Mouse (Mus musculus): ENCODE measurements at regions not wholly inside any gene's neighbourhood (a gene's known extent, or its start where the extent isn't known, plus 50 kb on each side); places are given as distances from the start of the nearest gene placed in this dataset.

DNA sequence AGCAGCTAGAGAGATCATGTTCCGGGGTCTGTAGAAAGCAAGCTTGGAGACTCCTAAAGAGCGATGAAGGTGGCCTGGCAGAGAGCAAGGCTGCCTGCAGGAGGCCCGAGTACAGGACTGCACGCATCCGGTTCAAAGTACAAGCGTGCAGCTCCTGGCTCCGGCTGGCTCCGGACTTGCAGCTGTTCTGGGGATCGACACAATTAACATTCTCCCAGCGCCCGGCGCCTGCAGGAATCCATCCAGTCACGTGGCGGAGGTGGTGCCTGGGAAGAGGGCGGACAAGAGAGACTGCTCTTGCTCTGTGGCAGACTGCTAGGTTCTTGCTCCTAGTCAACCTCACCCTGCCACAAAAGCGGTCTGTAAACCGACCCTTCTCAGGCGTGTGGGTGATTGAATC, 86.9 kb downstream of the Bdh1 start:
- H3K27ac ChIP-seq (replicated peaks): peak overlapping the region; percentile 89
- peak; percentile 84 for ATAC-seq (ENCODE audit: insufficient number of reproducible peaks, low FRiP score, low TSS enrichment, low read depth)
- H3K4me2 ChIP-seq (replicated peaks): peak overlapping the region; percentile 46
- no peaks in the 10 kb centered on the region for H3K9me3 ChIP-seq (replicated peaks)
- H3K4me3 ChIP-seq (replicated peaks): peak overlapping the region; percentile 26
- 3% methylated on average over 18 of the region's 18 CpGs for WGBS
- no peaks in the 10 kb centered on the region for H3K36me3 ChIP-seq
- peaks cover 38% of the 10 kb centered on the region for H3K4me1 ChIP-seq
- no peak overlapping the region for H3K9ac ChIP-seq
- H3K27me3 ChIP-seq: no peaks in the 10 kb centered on the region

DNA sequence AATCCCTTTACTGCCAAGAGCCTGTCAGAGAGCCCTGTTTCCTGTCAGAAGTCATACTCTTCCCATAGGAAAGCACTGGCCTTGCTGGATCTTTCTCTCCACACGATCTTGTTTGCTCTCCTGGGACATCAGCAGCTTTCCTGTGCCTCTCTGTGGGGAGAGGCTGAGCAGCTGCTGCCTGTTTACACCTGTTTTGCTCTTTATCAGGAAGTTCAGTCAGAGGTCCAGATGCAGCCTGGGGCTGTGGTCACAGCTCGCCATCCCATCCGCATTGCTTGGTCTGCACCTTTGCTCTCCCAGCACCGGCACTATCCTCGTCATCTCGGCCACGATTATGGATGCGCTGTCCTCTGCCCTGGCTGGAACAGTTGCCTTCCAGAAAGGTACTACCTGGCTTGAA, 88.0 kb downstream of the Bdh1 start:
- Histone ChIP-seq H3K4me2 (replicated peaks) (no peak overlapping the region), H3K36me3 (no peaks in the 10 kb centered on the region), H3K27me3 (no peaks in the 10 kb centered on the region), H3K4me3 (replicated peaks) (no peak overlapping the region), H3K4me1 (peaks cover 37% of the 10 kb centered on the region), H3K9me3 (replicated peaks) (no peaks in the 10 kb centered on the region), H3K9ac (no peak overlapping the region), H3K27ac (replicated peaks) (peak overlapping the region; percentile 18; the same call in 1 of the 2 replicates)
- 58% methylated on average over 8 of the region's 8 CpGs for WGBS
- ATAC-seq (ENCODE audit: insufficient number of reproducible peaks, low FRiP score, low TSS enrichment, low read depth): no peak

- Histone ChIP-seq H3K4me3 (replicated peaks) (no peak overlapping the region), H3K27ac (replicated peaks) (no peak overlapping the region), H3K27me3 (no peaks in the 10 kb centered on the region), H3K4me1 (no peaks in the 10 kb centered on the region), H3K9me3 (replicated peaks) (no peaks in the 10 kb centered on the region), H3K36me3 (no peaks in the 10 kb centered on the region), H3K4me2 (replicated peaks) (no peak overlapping the region), H3K9ac (no peak overlapping the region)
- WGBS: 90% methylated on average over 3 of the region's 3 CpGs
- ATAC-seq (ENCODE audit: insufficient number of reproducible peaks, low FRiP score, low TSS enrichment, low read depth): no peak
These were observed 96.7 kb downstream of the Bdh1 start for GRCm38 (mm10) chr16:31518816-31519215.

DNA sequence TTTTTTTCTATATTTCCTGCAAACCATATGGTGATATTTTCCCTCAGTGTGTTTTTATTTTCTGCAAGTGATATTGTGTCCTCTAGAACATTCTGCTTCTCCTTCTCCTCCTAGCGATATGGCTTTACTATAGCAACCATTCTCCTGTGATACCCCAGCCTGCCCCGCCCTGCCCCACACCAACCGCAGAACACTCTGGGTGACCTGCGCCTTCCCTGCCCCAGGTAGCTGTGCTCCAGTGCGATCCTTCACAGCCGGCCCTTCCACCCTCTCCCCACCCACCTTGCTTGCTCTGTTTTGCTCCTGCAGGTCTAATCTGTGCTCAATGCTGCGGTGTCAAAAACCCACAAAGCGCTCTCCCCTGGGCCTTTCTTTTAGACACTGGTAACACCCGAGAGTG, 98.0 kb downstream of the Bdh1 start:
- 72% methylated on average over 9 of the region's 9 CpGs for WGBS
- Histone ChIP-seq H3K4me3 (replicated peaks) (no peak overlapping the region), H3K27ac (replicated peaks) (no peak overlapping the region), H3K4me1 (no peaks in the 10 kb centered on the region), H3K9ac (no peak overlapping the region), H3K36me3 (no peaks in the 10 kb centered on the region), H3K4me2 (replicated peaks) (no peak overlapping the region), H3K9me3 (replicated peaks) (no peaks in the 10 kb centered on the region), H3K27me3 (no peaks in the 10 kb centered on the region)
- ATAC-seq (ENCODE audit: insufficient number of reproducible peaks, low FRiP score, low TSS enrichment, low read depth): no peak

- Histone ChIP-seq H3K27me3 (no peaks in the 10 kb centered on the region), H3K4me2 (replicated peaks) (no peak overlapping the region), H3K9me3 (replicated peaks) (no peaks in the 10 kb centered on the region), H3K27ac (replicated peaks) (no peak overlapping the region), H3K4me3 (replicated peaks) (no peak overlapping the region), H3K36me3 (no peaks in the 10 kb centered on the region), H3K9ac (no peak overlapping the region), H3K4me1 (no peaks in the 10 kb centered on the region)
- no peak for ATAC-seq (ENCODE audit: insufficient number of reproducible peaks, low FRiP score, low TSS enrichment, low read depth)
- WGBS: 80% methylated on average over 6 of the region's 6 CpGs
These were observed 99.7 kb downstream of the Bdh1 start for GRCm38 (mm10) chr16:31521786-31522185.

DNA sequence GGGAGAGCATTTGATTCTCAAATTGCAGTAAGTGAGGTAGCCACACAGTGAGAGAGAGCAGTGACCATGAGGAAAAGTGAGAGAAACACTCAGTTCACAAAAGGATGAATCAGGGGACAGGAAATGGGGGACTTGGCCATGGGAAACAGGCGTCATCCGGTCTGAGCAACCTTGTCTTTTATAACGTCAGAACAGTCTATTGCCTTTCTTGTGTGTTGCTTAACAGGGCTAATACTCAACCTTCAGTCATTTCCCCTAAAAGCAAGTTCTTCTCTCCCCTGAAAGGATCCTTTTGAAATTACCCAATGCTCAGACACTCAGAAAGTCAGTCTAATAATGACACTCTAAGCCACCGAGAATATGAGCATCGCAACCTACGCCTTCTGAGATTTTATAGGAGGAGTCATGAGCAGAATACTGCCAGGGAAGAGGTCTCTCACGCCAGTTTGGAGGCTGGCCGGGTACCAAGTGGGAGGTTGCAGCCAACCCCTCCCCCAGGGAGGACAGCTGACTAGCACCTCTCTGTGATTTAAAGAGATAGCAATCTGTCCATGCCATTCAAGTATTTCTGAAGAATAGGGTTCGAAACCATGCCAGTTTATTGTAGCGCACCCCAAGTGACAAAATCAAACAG, 104.7 kb downstream of the Bdh1 start:
- Histone ChIP-seq H3K9me3 (replicated peaks) (no peaks in the 10 kb centered on the region), H3K9ac (no peak overlapping the region), H3K36me3 (no peaks in the 10 kb centered on the region), H3K27me3 (no peaks in the 10 kb centered on the region), H3K4me1 (peaks cover 14% of the 10 kb centered on the region; the same call in 1 of the 2 replicates), H3K27ac (replicated peaks) (no peak overlapping the region), H3K4me3 (replicated peaks) (no peak overlapping the region), H3K4me2 (replicated peaks) (no peak overlapping the region)
- no peak for ATAC-seq (ENCODE audit: insufficient number of reproducible peaks, low FRiP score, low TSS enrichment, low read depth)
- WGBS: 58% methylated on average over 10 of the region's 10 CpGs

DNA sequence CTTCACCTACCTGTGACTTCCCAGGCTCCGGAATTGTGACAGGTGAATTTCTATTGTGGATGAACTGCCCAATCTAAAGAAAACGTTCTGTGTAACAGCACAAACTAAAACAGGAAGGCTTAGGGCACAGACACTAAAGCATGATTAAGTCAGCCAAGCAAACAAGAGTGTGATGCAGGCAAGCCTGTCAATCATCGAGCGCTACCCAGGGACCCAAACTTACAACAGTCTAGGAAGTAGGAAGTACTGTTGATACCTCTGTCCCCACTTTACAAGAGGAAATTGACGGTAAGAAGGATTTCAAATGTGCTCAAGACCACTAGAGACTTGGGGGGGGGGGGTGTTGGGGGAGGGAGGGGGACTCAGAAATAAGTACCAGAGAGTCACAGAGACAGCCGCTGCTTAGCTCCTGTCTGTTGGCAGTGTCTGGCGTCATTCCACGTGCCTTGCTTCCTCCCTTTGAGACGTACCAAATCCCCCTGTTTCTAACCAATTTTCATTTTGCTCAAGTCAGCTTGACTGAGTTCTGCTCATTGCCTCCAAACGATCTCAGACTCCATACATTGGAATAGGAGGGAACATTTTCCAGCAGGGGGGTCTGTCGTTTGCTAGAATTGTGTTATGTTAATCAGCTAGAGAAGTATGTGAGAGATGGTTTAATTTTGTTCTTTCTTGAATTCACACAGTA, 106.7 kb downstream of the Bdh1 start:
- H3K4me3 ChIP-seq (replicated peaks): no peak overlapping the region
- H3K27ac ChIP-seq (replicated peaks): no peak overlapping the region
- H3K27me3 ChIP-seq: no peaks in the 10 kb centered on the region
- 38% methylated on average over 11 of the region's 11 CpGs for whole genome bisulfite sequencing
- no peaks in the 10 kb centered on the region for H3K36me3 ChIP-seq
- no peak overlapping the region for H3K4me2 ChIP-seq (replicated peaks)
- H3K9ac ChIP-seq: no peak overlapping the region
- ATAC-seq (ENCODE audit: insufficient number of reproducible peaks, low FRiP score, low TSS enrichment, low read depth): no peak
- H3K9me3 ChIP-seq (replicated peaks): no peaks in the 10 kb centered on the region
- peaks cover 14% of the 10 kb centered on the region; the same call in 1 of the 2 replicates for H3K4me1 ChIP-seq

DNA sequence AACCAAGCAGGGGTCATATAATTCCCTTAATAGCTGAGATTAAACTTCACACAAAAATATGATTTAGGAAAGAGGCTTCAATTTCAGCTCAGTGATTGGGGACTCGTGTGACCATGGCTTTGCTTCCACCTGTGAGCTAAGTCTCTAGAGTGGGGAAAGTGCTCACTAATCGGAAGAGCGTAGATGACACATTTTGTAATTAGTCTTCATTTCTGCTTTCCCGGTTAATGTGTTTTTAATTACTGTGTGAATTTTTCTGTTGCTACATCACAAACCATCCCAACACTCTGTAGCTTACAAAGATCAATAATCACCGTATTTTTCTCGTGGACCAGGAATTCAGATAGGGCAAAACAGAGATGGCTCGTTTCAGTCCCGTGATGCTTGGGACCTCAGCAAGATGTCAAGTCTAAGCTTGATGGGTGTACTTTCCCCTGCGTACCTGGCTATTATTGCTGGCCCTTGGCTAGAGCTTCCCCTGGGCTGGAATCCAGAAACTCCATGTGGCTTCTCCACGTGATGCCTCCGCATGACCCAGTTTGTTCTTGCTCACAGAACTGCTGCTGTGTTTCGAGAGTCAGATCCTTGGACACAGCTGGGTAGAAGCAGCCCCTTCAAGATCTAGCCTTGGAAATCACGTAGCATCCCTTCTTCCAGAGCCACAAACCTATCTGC, 107.3 kb downstream of the Bdh1 start:
- H3K4me3 ChIP-seq (replicated peaks): no peak overlapping the region
- no peak overlapping the region for H3K4me2 ChIP-seq (replicated peaks)
- no peak overlapping the region for H3K27ac ChIP-seq (replicated peaks)
- H3K27me3 ChIP-seq: no peaks in the 10 kb centered on the region
- peaks cover 14% of the 10 kb centered on the region; the same call in 1 of the 2 replicates for H3K4me1 ChIP-seq
- no peaks in the 10 kb centered on the region for H3K9me3 ChIP-seq (replicated peaks)
- no peak for ATAC-seq (ENCODE audit: insufficient number of reproducible peaks, low FRiP score, low TSS enrichment, low read depth)
- no peak overlapping the region for H3K9ac ChIP-seq
- H3K36me3 ChIP-seq: no peaks in the 10 kb centered on the region
- WGBS: 66% methylated on average over 13 of the region's 13 CpGs

GRCm38 (mm10) chr16:31530090-31530489, 108.0 kb downstream of the Bdh1 start:
- H3K27me3 ChIP-seq: no peaks in the 10 kb centered on the region
- no peak for ATAC-seq (ENCODE audit: insufficient number of reproducible peaks, low FRiP score, low TSS enrichment, low read depth)
- H3K27ac ChIP-seq (replicated peaks): no peak overlapping the region
- no peak overlapping the region for H3K4me2 ChIP-seq (replicated peaks)
- no peak overlapping the region for H3K4me3 ChIP-seq (replicated peaks)
- peaks cover 14% of the 10 kb centered on the region; the same call in 1 of the 2 replicates for H3K4me1 ChIP-seq
- no peaks in the 10 kb centered on the region for H3K36me3 ChIP-seq
- H3K9me3 ChIP-seq (replicated peaks): no peaks in the 10 kb centered on the region
- H3K9ac ChIP-seq: no peak overlapping the region
- WGBS: 84% methylated on average over 8 of the region's 8 CpGs

DNA sequence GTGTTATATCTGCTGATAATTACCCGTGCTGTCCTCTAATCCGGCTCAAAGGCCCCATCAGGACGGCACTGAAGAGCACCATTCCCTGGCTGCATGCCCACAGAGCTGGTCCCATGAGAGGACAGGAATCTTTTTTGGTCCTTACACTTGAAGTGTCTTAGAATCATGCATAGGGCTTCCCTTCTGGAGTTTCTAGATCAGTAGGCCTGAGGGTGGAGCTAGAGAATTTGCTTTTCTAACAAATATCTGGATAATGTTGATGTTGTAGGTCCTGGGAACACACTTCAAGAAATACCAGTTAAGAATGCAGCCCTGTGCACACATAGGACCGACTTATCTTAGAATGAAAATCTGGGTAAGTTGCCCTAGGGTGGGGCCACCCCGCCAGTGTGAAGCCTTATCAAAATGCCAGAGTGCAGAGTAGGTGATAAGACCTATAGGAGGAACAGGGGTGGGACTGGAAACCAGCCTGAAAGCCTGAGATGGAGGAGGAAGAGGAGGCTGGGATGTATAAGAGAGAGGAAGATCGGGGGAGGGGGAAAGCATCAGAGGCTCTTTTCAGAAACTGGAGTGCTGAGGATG, 111.2 kb downstream of the Bdh1 start:
- WGBS: 53% methylated on average over 6 of the region's 6 CpGs

GRCm38 (mm10) chr16:31534923-31535523, 112.9 kb downstream of the Bdh1 start:
- ATAC-seq (ENCODE audit: insufficient number of reproducible peaks, low FRiP score, low TSS enrichment, low read depth): no peak
- WGBS: 22% methylated on average over 4 of the region's 4 CpGs
- no peaks in the 10 kb centered on the region for H3K9me3 ChIP-seq (replicated peaks)
- no peaks in the 10 kb centered on the region for H3K36me3 ChIP-seq
- no peak overlapping the region for H3K4me3 ChIP-seq (replicated peaks)
- H3K9ac ChIP-seq: no peak overlapping the region
- peaks cover under 1% of the 10 kb centered on the region; the same call in 1 of the 2 replicates for H3K4me1 ChIP-seq
- no peak overlapping the region for H3K27ac ChIP-seq (replicated peaks)
- H3K27me3 ChIP-seq: no peaks in the 10 kb centered on the region
- no peak overlapping the region for H3K4me2 ChIP-seq (replicated peaks)

More for the DNA sequence above, 111.2 kb downstream of the Bdh1 start:
- Histone ChIP-seq H3K9ac (no peak overlapping the region), H3K9me3 (replicated peaks) (no peaks in the 10 kb centered on the region), H3K27ac (replicated peaks) (no peak overlapping the region), H3K4me3 (replicated peaks) (no peak overlapping the region), H3K4me2 (replicated peaks) (no peak overlapping the region), H3K27me3 (no peaks in the 10 kb centered on the region), H3K36me3 (no peaks in the 10 kb centered on the region), H3K4me1 (peaks cover 14% of the 10 kb centered on the region; the same call in 1 of the 2 replicates)
- no peak for ATAC-seq (ENCODE audit: insufficient number of reproducible peaks, low FRiP score, low TSS enrichment, low read depth)
